Mouse (Mus musculus): Measurements from ENCODE around the gene Mob3a. TPM values are rescaled to one million over a fixed set of nuclear protein-coding genes. Genes with fewer than 3 reads are reported as not detected.

Gene Mob3a
- polyA plus RNA-seq, 1 experiment from 2014 or later = 54.7 TPM

DNA sequence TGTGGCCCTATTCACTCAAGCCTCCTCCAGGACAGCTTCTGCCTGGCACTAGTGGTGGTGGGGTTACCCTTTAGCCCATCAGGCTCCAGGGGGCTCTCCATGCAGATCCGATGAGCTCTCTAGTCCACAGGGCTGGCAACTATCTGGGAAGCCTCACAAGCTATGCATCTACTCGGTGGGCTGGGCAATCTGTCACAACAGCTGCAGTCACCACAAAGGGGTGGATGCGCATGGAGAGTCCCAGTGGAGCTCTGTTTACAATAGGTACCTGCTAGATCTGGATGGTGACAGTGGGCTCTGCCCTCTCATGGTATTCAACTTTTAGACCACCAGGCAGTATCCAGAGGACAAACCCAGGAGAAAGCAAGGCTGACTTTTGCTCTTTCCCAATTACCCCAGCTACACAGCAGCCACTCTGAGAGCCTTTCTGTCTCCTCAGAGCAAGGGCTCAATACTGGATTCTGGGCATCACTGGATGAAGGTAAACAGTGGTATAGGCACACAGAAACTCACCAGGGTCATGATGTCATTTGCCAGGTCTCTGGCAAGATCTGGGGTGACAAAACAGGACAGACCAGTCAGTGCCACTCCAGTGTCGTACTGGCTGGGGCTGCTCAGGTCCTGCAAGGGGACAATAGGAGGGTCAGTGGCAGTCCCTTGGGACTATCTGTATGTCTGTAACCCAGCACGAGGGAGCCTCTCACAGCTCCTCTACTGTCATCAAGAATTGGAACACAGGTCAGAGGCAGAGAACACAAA, 25.8 kb upstream of the Mob3a start:
- Histone ChIP-seq H3K4me1 (no peaks in the 10 kb centered on the region), H3K4me3 (no peak overlapping the region), H3K27me3 (replicated peaks; ENCODE audit: low read depth, poor library complexity, severe bottlenecking) (no peaks in the 10 kb centered on the region), H3K36me3 (replicated peaks) (peaks cover 100% of the 10 kb centered on the region), H3K9me3 (no peaks in the 10 kb centered on the region), H3K27ac (replicated peaks) (no peak overlapping the region)
- 89% methylated on average over 5 of the region's 5 CpGs for WGBS
- no peak for DNase-seq (ENCODE audit: low spot score)

GRCm38 (mm10) chr10:80717281-80717680, 15.5 kb upstream of the Mob3a start:
- H3K36me3 ChIP-seq (replicated peaks) = peaks cover 100% of the 10 kb centered on the region
- H3K27me3 ChIP-seq (replicated peaks; ENCODE audit: low read depth, poor library complexity, severe bottlenecking) = no peaks in the 10 kb centered on the region
- H3K4me3 ChIP-seq = 0 out of 2 replicates have a peak overlapping the region, but pooled peaks have one; percentile 1
- H3K27ac ChIP-seq (replicated peaks) = no peak overlapping the region
- no peaks in the 10 kb centered on the region for H3K9me3 ChIP-seq
- no peak for DNase-seq (ENCODE audit: low spot score)
- no peaks in the 10 kb centered on the region for H3K4me1 ChIP-seq
- WGBS = 90% methylated on average over 1 of the region's 1 CpGs

- no peaks in the 10 kb centered on the region for H3K9me3 ChIP-seq
- H3K27ac ChIP-seq (replicated peaks) = no peak overlapping the region
- H3K4me1 ChIP-seq = no peaks in the 10 kb centered on the region
- no peak overlapping the region for H3K4me3 ChIP-seq
- WGBS = 92% methylated on average over 3 of the region's 3 CpGs
- H3K36me3 ChIP-seq (replicated peaks) = peaks cover 100% of the 10 kb centered on the region
- no peak for DNase-seq (ENCODE audit: low spot score)
- no peaks in the 10 kb centered on the region for H3K27me3 ChIP-seq (replicated peaks; ENCODE audit: low read depth, poor library complexity, severe bottlenecking)
Observed at GRCm38 (mm10) chr10:80710834-80711233, 9.1 kb upstream of the Mob3a start.

DNA sequence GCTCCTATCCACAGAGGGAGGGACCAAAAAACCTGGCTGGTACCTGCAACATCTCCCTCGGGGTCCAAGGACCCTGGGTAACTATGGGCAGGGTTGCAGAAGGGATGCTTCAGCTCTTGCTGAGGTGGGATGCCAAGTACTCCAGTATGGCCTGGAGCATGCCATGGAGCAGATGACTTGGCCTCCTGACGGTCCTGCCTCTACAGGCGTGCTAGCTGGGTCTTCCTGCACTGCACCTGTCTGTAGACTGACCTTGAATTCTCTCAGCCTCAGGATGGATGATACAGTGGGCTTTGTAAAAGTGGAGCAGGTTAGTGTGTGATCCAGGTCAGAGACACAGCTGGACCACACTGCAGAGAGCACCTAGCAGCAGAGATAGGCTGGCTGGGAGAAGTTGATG, 3.7 kb upstream of the Mob3a start:
- Histone ChIP-seq H3K4me3 (no peak overlapping the region), H3K27me3 (replicated peaks; ENCODE audit: low read depth, poor library complexity, severe bottlenecking) (no peaks in the 10 kb centered on the region), H3K36me3 (replicated peaks) (peaks cover 55% of the 10 kb centered on the region), H3K4me1 (peaks cover 31% of the 10 kb centered on the region), H3K27ac (replicated peaks) (no peak overlapping the region), H3K9me3 (no peaks in the 10 kb centered on the region)
- no peak for DNase-seq (ENCODE audit: low spot score)
- WGBS = 74% methylated on average over 3 of the region's 3 CpGs

GRCm38 (mm10) chr10:80705033-80705432, 3.3 kb upstream of the Mob3a start:
- no peaks in the 10 kb centered on the region for H3K9me3 ChIP-seq
- H3K4me3 ChIP-seq = no peak overlapping the region
- H3K4me1 ChIP-seq = peaks cover 33% of the 10 kb centered on the region
- 69% methylated on average over 3 of the region's 3 CpGs for WGBS
- H3K36me3 ChIP-seq (replicated peaks) = peaks cover 51% of the 10 kb centered on the region
- no peaks in the 10 kb centered on the region for H3K27me3 ChIP-seq (replicated peaks; ENCODE audit: low read depth, poor library complexity, severe bottlenecking)
- no peak overlapping the region for H3K27ac ChIP-seq (replicated peaks)
- no peak for DNase-seq (ENCODE audit: low spot score)

DNA sequence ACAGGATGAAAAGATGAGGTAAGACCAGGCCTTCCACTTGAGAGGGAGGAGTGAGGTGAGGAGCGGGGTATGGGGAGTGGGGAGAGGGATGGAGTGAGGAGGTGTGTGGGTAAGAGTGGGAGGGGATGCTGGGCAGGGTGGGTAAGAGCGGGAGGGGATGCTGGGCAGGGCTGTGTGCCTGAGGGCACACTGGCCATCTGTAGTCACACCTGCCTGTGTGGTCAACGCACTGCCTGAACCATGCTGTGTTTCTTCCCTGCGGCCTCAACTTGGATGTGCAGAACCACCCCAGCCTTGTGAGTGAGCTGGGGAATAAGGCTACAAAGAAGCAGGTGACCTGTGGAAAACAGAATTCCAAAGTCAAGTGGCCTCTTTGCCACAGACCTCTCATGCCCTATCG, 2.6 kb upstream of the Mob3a start:
- Histone ChIP-seq H3K27ac (replicated peaks) (no peak overlapping the region), H3K9me3 (no peaks in the 10 kb centered on the region)
- WGBS = 84% methylated on average over 5 of the region's 5 CpGs

GRCm38 (mm10) chr10:80703643-80704042, 1.9 kb upstream of the Mob3a start:
- Histone ChIP-seq H3K36me3 (replicated peaks) (peaks cover 43% of the 10 kb centered on the region), H3K4me3 (peak overlapping the region; percentile 76), H3K27me3 (replicated peaks; ENCODE audit: low read depth, poor library complexity, severe bottlenecking) (no peaks in the 10 kb centered on the region), H3K4me1 (peaks cover 39% of the 10 kb centered on the region), H3K27ac (replicated peaks) (no peak overlapping the region), H3K9me3 (no peaks in the 10 kb centered on the region)
- WGBS = 84% methylated on average over 5 of the region's 5 CpGs
- no peak for DNase-seq (ENCODE audit: low spot score)

More for the DNA sequence above, 2.6 kb upstream of the Mob3a start:
- Histone ChIP-seq H3K4me3 (no peak overlapping the region), H3K36me3 (replicated peaks) (peaks cover 45% of the 10 kb centered on the region), H3K4me1 (peaks cover 37% of the 10 kb centered on the region), H3K27me3 (replicated peaks; ENCODE audit: low read depth, poor library complexity, severe bottlenecking) (no peaks in the 10 kb centered on the region)
- DNase-seq (ENCODE audit: low spot score) = no peak

- 2% methylated on average over 47 of the region's 47 CpGs for WGBS
- Histone ChIP-seq H3K4me3 (peak overlapping the region; percentile 76), H3K36me3 (replicated peaks) (peaks cover 43% of the 10 kb centered on the region), H3K27me3 (replicated peaks; ENCODE audit: low read depth, poor library complexity, severe bottlenecking) (no peaks in the 10 kb centered on the region), H3K9me3 (no peaks in the 10 kb centered on the region), H3K4me1 (peaks cover 45% of the 10 kb centered on the region), H3K27ac (replicated peaks) (peak overlapping the region; percentile 89)
- DNase-seq (ENCODE audit: low spot score) = peak; percentile 96
Observed at GRCm38 (mm10) chr10:80702536-80703390, 986 bp upstream of the Mob3a start.

DNA sequence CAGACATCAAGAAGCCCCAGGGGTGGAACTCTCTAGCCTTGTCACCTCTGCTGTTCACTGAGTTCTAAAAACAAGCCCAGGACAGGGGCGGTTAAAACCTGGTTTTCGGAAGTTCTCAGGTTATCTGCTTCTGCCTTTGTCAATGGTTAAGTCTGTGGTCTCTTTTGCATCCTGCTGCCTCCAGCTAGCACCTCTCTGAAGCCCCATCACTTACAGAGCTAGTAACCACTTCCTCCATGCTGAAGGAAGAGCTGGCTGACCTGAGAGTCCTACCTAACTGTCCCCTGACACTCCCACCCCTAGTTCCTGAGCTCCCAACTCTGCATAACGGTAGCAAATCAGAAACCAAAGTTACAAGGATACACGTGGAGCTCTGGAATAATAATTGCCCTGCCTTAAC, 1.0 kb downstream of the Mob3a start:
- Histone ChIP-seq H3K36me3 (replicated peaks) (peaks cover 24% of the 10 kb centered on the region), H3K9me3 (no peaks in the 10 kb centered on the region), H3K27ac (replicated peaks) (no peak overlapping the region; the same call in 1 of the 2 replicates), H3K4me3 (peak overlapping the region; percentile 76), H3K4me1 (peaks cover 53% of the 10 kb centered on the region), H3K27me3 (replicated peaks; ENCODE audit: low read depth, poor library complexity, severe bottlenecking) (no peaks in the 10 kb centered on the region)
- DNase-seq (ENCODE audit: low spot score) = no peak
- 47% methylated on average over 4 of the region's 4 CpGs for WGBS

GRCm38 (mm10) chr10:80700038-80700504, 1.7 kb downstream of the Mob3a start:
- DNase-seq (ENCODE audit: low spot score) = no peak
- no peaks in the 10 kb centered on the region for H3K27me3 ChIP-seq (replicated peaks; ENCODE audit: low read depth, poor library complexity, severe bottlenecking)
- H3K4me1 ChIP-seq = peaks cover 60% of the 10 kb centered on the region
- peaks cover 17% of the 10 kb centered on the region for H3K36me3 ChIP-seq (replicated peaks)
- WGBS = 85% methylated on average over 7 of the region's 7 CpGs
- peak overlapping the region; percentile 14; the same call in 1 of the 2 replicates for H3K4me3 ChIP-seq
- no peak overlapping the region for H3K27ac ChIP-seq (replicated peaks)
- no peaks in the 10 kb centered on the region for H3K9me3 ChIP-seq

GRCm38 (mm10) chr10:80698605-80699004, 3.2 kb downstream of the Mob3a start:
- Histone ChIP-seq H3K4me1 (peaks cover 66% of the 10 kb centered on the region), H3K9me3 (no peaks in the 10 kb centered on the region), H3K27me3 (replicated peaks; ENCODE audit: low read depth, poor library complexity, severe bottlenecking) (no peaks in the 10 kb centered on the region), H3K27ac (replicated peaks) (peak overlapping the region; percentile 35; the same call in 1 of the 2 replicates), H3K36me3 (replicated peaks) (peaks cover 29% of the 10 kb centered on the region), H3K4me3 (no peak overlapping the region)
- 89% methylated on average over 9 of the region's 9 CpGs for WGBS
- no peak for DNase-seq (ENCODE audit: low spot score)

DNA sequence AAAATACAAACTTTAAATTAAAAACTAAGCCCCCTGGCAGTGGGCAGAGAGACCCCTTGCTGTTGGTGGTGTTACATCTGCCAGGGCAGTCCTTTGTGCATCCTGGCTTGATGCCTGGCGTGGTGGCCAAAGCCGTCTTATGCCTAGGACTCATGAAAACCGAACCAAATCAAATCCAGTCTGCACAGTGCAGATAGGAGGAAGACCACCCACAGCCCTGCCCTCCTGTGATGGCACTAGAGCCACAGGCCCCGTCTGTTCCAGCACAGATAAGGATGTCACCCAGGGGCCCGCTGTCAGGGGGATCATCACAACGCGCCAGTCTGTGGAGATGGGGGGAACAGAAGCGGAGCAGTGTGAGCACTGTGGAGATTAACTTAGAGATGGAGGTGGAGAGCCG, 4.0 kb downstream of the Mob3a start:
- no peak overlapping the region for H3K27ac ChIP-seq (replicated peaks)

More for the DNA sequence above, 4.0 kb downstream of the Mob3a start:
- DNase-seq (ENCODE audit: low spot score) = no peak
- Histone ChIP-seq H3K27me3 (replicated peaks; ENCODE audit: low read depth, poor library complexity, severe bottlenecking) (no peaks in the 10 kb centered on the region), H3K4me3 (no peak overlapping the region), H3K4me1 (peaks cover 58% of the 10 kb centered on the region), H3K9me3 (no peaks in the 10 kb centered on the region), H3K36me3 (replicated peaks) (peaks cover 36% of the 10 kb centered on the region)
- WGBS = 85% methylated on average over 9 of the region's 9 CpGs

Data from embryonic facial prominence, embryonic 10.5 days (tissue).